Mouse (Mus musculus) neural tube, embryonic 14.5 days (tissue): ENCODE results near the gene Zbtb25. TPM values are rescaled to one million over a fixed set of nuclear protein-coding genes. Genes with fewer than 3 reads are reported as not detected.

Experiments
- ATAC-seq: fragments of 200-750 bp; cut with Nextera tagmentation; 2 replicates; pipeline ENCODE4 v1.8.0; 2017; ENCODE audit warnings: low read depth, mild to moderate bottlenecking, moderate TSS enrichment, moderate library complexity
- H3K27ac ChIP-seq: fragments of 300-500 bp; sonication (generic); 2 replicates; pipeline ENCODE4 v1.5.1; 2014; ENCODE audit warnings: low read depth, mild to moderate bottlenecking, control low read depth, low read length, moderate library complexity, mixed read lengths
- H3K27me3 ChIP-seq: fragments of 300-500 bp; sonication (generic); 2 replicates; pipeline ENCODE4 v1.6.1; 2014; ENCODE audit warnings: low read length; ENCODE audit not compliant: control insufficient read depth, insufficient read depth
- H3K36me3 ChIP-seq: fragments of 300-500 bp; sonication (generic); 2 replicates; pipeline ENCODE4 v1.6.1; 2014; ENCODE audit warnings: low read length, mixed read lengths; ENCODE audit not compliant: control insufficient read depth, insufficient read depth
- H3K4me1 ChIP-seq: fragments of 300-500 bp; sonication (generic); 2 replicates; pipeline ENCODE4 v1.6.1; 2014; ENCODE audit warnings: low read length; ENCODE audit not compliant: control insufficient read depth, insufficient read depth
- H3K4me2 ChIP-seq: fragments of 300-500 bp; sonication (generic); 2 replicates; pipeline ENCODE4 v1.6.1; 2014; ENCODE audit warnings: mild to moderate bottlenecking, low read depth, low read length, control low read depth
- H3K4me3 ChIP-seq: fragments of 300-500 bp; sonication (generic); 2 replicates; pipeline ENCODE4 v1.5.1; 2014; ENCODE audit warnings: low read depth, low read length, control low read depth, mixed read lengths
- H3K9ac ChIP-seq: fragments of 300-500 bp; sonication (generic); replicated peaks from 2 replicates; pipeline ENCODE4 v1.6.1; 2014; ENCODE audit warnings: low read depth, mild to moderate bottlenecking, control low read depth, low read length, mixed read lengths
- H3K9me3 ChIP-seq: fragments of 300-500 bp; sonication (generic); 2 replicates; pipeline ENCODE4 v1.6.1; 2016; ENCODE audit warnings: low read length; ENCODE audit not compliant: control insufficient read depth
- WGBS: fragments of 180-500 bp; shearing (Covaris S2); extraction: QIAGEN DNeasy Blood & Tissue Kit; methylation state at CpG from one replicate; pipeline ENCODE4 v1.1.7; 2014; 5-methylcytosine and 5-hydroxymethylcytosine counted together
- polyA plus RNA-seq: library from polyadenylated mRNA; unstranded; fragments of >200 nt; fragmentation: Nextera tagmentation; extraction: Ambion mirVana; gene quantifications from 2 replicates; pipeline ENCODE4 v1.2.1, GENCODE M21; 2014

The Zbtb25 gene
- polyA plus RNA-seq, 1 experiment from 2014 or later = 16.6 TPM

DNA sequence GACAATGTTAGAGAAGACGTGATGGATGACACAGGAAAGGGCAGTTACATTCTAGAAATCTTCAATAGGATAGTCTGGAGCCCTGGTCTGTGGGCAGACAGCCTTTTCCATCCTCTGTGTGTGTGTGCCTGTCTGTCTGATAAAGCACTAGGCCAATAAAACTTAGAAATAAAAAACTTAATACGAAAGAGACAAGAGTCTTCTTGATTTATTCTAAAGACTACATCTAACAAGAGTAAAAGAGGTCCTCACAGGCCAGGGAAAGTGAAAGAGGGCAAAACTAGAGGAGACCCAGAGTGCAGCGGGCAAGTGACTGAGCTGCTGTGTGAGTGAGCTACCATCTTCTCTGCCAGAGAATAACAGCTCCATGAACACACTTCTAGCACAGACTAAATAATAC lies 3.1 kb downstream of the Zbtb25 start:
- H3K9ac ChIP-seq = no peak overlapping the region

DNA sequence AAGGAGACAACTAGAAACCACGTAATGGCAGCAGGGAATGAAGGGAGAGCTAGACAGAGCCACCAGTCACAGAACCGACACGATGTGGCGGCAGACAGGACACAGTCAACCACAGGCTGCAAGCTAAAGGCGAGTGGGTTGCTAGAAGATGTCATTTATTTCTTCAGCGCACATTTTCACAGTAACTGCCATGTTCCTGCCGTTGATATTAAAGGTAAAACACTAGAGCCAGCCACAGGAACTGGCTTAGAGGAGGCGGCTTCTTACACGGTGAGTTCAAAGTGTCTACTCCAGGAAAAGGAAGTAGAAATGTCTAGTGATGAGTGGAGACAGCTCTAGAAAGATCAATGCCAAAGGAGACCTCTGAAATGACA lies 7.1 kb downstream of the Zbtb25 start:
- ATAC-seq = no peak
- H3K27me3 ChIP-seq = no peaks in the 10 kb centered on the region
- H3K4me3 ChIP-seq = no peak overlapping the region
- no peaks in the 10 kb centered on the region for H3K9me3 ChIP-seq
- no peak overlapping the region for H3K27ac ChIP-seq
- H3K4me2 ChIP-seq = no peak overlapping the region
- H3K36me3 ChIP-seq = no peaks in the 10 kb centered on the region
- WGBS = 88% methylated on average over 9 of the region's 9 CpGs
- H3K4me1 ChIP-seq = peaks cover 5% of the 10 kb centered on the region; the same call in 1 of the 2 replicates
- no peak overlapping the region for H3K9ac ChIP-seq

More for the DNA sequence above, 3.1 kb downstream of the Zbtb25 start:
- H3K36me3 ChIP-seq = no peaks in the 10 kb centered on the region
- no peaks in the 10 kb centered on the region for H3K9me3 ChIP-seq
- ATAC-seq = no peak
- no peak overlapping the region for H3K27ac ChIP-seq
- no peak overlapping the region for H3K4me2 ChIP-seq
- 86% methylated on average over 3 of the region's 3 CpGs for WGBS
- no peak overlapping the region for H3K4me3 ChIP-seq
- no peaks in the 10 kb centered on the region for H3K27me3 ChIP-seq
- peaks cover 19% of the 10 kb centered on the region for H3K4me1 ChIP-seq

DNA sequence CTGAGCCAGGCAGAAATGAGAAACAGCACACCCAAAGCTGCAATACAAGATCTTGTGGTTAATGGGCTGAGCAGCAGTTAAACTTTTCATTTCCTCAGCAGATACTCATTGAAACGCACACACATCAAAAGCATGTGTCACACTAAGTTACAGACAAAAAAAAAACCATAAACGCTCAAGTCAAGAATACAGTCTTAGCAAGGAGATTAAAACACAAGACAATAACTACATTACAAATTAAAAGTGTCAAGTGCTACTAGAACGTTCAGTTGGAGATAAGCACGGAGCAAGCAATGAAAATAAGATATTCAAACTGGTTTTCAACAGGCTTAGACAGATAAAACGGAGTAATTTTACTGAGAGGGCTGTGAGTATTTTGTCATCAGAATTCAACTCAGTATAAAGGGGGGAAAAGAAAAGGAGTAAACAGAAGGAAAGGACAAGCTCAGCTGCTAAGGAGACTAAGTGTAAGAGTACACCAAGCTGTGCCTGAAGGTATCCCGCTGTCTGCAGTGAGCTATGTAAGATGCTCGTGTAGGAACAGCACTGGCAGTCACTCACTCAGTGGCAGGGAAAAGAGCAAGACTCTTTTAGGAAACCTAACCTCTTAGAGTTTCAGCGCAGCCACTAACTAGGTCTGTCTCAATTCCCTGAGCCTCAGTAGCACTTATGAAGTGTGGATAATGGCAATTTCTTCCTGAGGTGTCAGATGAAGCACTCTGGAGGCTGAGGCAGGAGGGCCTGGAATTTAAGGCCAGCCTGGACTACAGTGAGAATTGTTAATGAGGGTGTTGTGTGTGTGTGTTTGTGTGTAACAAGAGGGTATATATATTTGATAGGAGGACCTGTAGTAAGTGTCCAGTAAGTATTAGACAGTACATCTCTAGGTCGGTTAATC lies 7.7 kb downstream of the Zbtb25 start:
- H3K4me1 ChIP-seq = no peaks in the 10 kb centered on the region
- H3K27me3 ChIP-seq = no peaks in the 10 kb centered on the region
- H3K36me3 ChIP-seq = no peaks in the 10 kb centered on the region
- H3K9me3 ChIP-seq = no peaks in the 10 kb centered on the region
- ATAC-seq = no peak
- no peak overlapping the region for H3K4me2 ChIP-seq
- no peak overlapping the region for H3K9ac ChIP-seq
- H3K27ac ChIP-seq = no peak overlapping the region
- H3K4me3 ChIP-seq = no peak overlapping the region
- WGBS = 65% methylated on average over 9 of the region's 9 CpGs

DNA sequence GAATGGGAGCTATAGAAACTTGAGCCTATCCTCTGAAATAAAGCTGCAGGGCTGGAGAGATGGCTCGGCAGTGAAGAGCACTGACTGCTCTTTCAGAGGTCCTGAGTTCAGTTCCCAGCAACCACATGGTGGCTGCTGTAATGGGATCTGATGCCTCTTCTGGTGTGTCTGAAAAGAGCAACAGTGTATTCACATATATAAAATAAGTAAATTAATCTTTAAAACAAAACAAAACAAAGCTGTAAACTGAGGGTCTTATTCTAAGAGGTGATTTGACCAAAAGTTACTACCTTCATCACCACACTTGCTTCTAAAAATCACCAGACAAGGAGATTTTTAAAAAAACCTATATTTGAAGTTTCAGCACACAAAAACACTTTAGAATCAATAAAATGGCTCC lies 8.5 kb downstream of the Zbtb25 start:
- 28% methylated on average over 1 of the region's 1 CpGs for WGBS
- Histone ChIP-seq H3K4me2 (no peak overlapping the region), H3K27ac (no peak overlapping the region), H3K4me1 (no peaks in the 10 kb centered on the region), H3K9ac (no peak overlapping the region), H3K27me3 (no peaks in the 10 kb centered on the region), H3K4me3 (no peak overlapping the region), H3K9me3 (no peaks in the 10 kb centered on the region), H3K36me3 (no peaks in the 10 kb centered on the region)
- no peak for ATAC-seq

DNA sequence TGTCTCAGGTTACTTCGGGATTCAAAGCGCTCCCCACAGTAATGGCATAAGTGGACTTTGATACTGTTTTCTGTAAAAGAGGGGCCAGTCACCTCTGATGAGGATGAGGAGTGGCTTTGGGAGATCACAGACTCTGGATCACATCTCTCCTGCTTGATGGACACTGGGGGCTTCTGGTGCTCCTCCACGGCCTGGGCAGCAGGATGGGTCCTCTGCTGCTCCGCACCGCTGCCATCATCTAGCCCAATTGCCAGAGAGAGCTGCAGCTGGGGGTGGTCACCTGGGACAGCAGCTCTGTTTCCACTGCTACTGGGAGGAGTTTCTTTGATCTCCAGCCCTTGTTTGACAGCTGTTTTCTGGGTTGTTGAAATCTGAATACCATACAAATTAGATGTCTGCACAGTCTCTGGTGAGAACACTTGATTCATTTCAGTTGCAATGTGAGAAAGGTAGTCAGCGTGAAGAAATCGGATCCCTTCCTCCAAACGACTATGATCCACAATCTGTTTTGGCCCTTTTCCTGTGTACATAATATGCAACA lies 19.7 kb downstream of the Zbtb25 start:
- Histone ChIP-seq H3K27ac (no peak overlapping the region), H3K4me2 (no peak overlapping the region), H3K9ac (no peak overlapping the region), H3K9me3 (no peaks in the 10 kb centered on the region), H3K4me3 (no peak overlapping the region), H3K27me3 (no peaks in the 10 kb centered on the region), H3K4me1 (no peaks in the 10 kb centered on the region), H3K36me3 (peaks cover 10% of the 10 kb centered on the region; the same call in 1 of the 2 replicates)
- no peak for ATAC-seq
- 83% methylated on average over 8 of the region's 8 CpGs for WGBS

DNA sequence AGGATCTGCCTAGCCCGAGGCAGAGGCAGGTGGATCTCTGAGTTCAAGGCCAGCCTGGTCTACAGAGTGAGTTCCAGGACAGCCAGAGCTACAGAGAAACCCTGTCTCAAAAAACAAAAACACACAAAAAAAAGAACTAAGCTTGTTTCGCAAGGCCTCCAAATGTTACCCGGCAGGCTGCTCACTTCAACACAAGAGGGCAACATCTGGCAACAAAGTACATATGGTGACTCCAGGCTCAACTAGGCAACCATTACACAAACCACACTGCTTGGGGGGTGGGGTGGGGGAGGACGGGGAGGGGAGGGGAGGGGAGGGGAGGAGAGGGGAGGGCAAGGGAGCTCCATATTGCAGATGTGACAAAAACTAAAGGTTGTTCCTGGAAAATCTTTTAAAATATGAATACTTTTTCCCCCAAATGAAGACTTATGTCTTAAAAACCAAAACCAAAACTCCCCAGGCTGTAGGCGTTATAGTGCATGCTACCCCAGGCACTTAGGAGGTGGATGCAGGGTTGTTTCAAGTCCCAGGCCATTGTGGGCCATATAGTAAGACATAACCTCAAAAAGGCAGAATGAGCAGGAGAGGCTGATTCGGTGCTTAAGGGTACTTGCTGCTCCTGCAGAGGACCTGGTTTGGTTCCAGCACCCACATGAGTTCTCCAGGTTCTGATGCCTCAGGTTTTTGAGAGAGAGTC lies 23.5 kb downstream of the Zbtb25 start:
- no peaks in the 10 kb centered on the region for H3K9me3 ChIP-seq
- peaks cover 10% of the 10 kb centered on the region; the same call in 1 of the 2 replicates for H3K36me3 ChIP-seq
- H3K9ac ChIP-seq = no peak overlapping the region
- no peak overlapping the region for H3K4me3 ChIP-seq
- no peak overlapping the region for H3K27ac ChIP-seq
- ATAC-seq = no peak
- no peaks in the 10 kb centered on the region for H3K4me1 ChIP-seq
- whole genome bisulfite sequencing = 77% methylated on average over 6 of the region's 6 CpGs
- H3K27me3 ChIP-seq = no peaks in the 10 kb centered on the region
- no peak overlapping the region for H3K4me2 ChIP-seq

DNA sequence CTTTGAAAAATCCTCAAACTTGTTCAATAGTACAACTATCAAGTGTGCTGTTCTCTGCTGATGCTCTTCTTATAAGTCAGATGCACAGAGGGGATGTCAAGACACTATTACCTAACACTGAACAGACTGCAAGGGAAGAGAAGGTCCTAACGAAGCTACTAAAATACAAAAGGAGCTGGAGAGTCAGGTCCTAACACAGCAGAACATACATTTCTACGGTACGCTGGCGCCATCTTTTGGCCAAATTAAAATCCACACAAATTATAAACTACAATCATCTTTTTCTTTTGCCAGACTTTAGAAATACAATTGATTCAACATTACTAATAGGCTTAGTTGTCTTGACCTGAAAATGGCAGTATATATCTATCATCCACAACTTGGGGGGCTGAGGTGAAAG lies 28.3 kb downstream of the Zbtb25 start:
- WGBS = 4% methylated on average over 4 of the region's 4 CpGs
- H3K4me1 ChIP-seq = no peaks in the 10 kb centered on the region
- ATAC-seq = peak; percentile 56; the same call in 1 of the 2 replicates
- no peak overlapping the region for H3K9ac ChIP-seq
- H3K4me2 ChIP-seq = no peak overlapping the region
- no peak overlapping the region for H3K4me3 ChIP-seq
- H3K9me3 ChIP-seq = no peaks in the 10 kb centered on the region
- H3K27me3 ChIP-seq = no peaks in the 10 kb centered on the region
- H3K36me3 ChIP-seq = no peaks in the 10 kb centered on the region
- H3K27ac ChIP-seq = no peak overlapping the region

DNA sequence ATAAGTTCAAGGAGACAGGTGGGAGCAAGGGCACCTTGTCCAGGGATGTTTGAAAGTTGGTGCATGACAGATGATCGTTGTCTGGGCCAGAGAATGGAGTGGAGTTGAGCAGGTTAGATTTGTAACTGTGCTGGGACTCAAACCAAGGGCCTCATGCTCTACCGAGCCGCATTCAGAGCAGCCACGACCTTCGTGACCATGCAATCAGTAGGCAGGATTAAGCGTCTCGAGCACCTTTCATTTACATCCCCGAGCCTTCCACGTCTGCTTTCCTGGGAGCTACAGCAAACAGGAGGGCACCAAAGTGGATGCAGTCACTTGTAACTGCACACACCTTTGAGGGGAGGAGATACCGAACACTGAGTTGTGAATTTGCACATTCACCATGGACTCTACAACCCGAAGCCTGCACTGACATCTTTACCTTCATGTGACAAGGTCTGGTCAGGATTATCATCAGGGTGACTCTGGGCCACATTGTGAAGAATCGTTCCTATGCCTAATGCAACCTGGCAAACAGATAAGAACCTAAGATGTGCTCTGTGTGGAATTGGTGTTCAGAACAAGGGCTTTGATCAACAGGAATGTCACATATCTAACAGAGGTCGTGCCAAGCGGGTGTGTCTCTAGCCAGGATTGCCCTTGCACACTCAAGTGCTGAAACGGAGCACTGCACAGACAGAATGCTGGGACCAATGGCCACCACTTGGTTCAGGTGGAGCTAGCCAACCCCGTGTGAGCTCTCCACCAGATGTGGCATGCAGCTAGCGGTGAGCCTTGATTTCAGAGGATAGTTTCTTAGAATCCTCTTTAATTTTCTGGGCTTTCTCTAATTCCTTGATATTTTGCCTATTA lies 33.1 kb downstream of the Zbtb25 start:
- Histone ChIP-seq H3K36me3 (no peaks in the 10 kb centered on the region), H3K9ac (no peak overlapping the region), H3K4me2 (no peak overlapping the region), H3K4me1 (no peaks in the 10 kb centered on the region), H3K27ac (no peak overlapping the region), H3K4me3 (no peak overlapping the region), H3K27me3 (no peaks in the 10 kb centered on the region), H3K9me3 (no peaks in the 10 kb centered on the region)
- 87% methylated on average over 17 of the region's 17 CpGs for WGBS
- ATAC-seq = no peak
